Mouse (Mus musculus) retina, embryonic 14.5 days (tissue): ENCODE measurements at regions not wholly inside any gene's neighbourhood (a gene's known extent, or its start where the extent isn't known, plus 50 kb on each side); places are given as distances from the start of the nearest gene placed in this dataset.

ENCODE experiments used
- DNase-seq: peaks from one replicate; pipeline ENCODE4 v3.0.0-alpha.2; 2015; ENCODE audit warnings: low spot score

- peak; percentile 30 for DNase-seq
Observed at GRCm38 (mm10) chr8:15487579-15487978, 441.7 kb upstream of the BB014433 start.

DNA sequence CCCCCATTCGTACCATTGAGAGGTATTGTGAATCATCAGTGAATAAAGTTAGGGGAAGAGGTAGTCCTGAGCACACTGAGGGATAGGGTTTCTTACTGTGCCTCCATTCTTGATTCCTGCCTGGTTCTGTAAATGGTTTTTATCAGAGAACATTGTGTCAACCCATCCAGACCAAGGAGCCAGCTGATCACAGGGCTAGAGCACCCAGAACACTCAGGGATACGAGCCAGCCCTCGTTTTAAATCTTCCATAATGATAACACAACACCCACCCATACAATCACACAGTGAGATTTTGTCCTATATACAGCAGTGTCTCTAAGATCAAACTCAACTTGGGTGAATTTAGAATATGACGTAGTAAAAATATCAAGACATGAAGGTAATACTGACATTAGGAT, 424.7 kb upstream of the BB014433 start:
- no peak for DNase-seq

DNA sequence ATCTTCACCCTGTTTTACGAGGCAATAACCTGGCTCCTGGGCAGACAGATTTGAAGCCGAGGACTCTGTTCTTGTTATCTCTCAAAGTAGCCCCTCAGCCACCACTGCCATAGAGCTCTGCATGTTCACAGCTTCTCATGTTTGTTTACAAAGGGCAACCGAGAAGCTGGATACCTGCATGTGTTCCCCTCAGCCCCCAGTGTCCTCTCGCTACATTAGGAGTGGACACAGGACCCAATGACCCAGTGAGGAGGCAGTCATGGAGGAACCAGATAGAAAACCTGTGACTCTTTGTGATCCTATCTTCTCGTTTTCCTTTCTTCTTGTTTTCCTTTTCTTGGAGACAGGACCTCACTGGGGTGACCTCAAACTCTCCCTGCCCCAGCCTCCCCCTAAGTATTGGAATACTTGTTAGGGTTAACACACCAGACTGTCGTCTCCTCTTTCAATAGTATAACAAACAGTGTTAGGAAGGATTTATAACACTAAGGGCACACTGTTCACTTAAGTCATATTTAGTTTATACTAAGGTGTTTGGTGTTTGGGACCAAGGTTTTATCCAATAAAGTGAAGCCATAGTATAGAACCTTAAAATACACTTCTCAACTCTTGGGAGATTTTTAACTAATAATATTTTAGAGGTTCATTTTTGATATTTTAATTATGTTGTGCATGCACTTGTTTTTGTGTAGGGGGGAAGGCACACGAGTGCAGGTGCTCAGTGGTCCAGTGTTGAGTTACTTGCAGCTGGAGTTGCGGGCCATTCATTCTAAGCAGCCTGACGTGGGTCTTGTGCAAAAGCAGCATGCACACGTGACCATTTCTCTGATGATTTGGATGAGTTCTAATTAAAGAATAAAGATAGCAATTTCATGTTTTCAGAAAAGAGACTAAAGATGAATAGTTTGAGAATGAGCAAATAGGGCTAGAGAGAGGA, 422.9 kb upstream of the BB014433 start:
- DNase-seq = no peak

DNA sequence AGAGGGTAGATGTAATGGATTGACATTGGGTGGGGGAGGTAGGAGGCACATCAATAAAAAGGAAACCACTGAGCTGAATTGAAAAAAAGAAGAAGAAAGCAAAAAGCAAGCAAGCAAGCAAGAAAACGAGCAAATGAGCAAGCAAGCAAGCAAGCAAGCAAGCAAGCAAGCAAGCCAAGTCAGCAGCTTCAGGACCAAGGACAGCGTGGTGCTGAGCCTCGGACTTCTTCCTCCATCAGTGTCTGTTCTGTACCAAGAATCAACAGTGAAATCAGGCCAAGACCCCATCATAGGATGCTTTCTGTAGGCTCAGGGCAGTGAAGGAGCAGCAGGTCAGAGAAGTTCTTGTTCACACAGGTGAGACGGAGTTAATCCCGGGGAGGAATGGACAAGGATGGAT, 392.7 kb upstream of the BB014433 start:
- DNase-seq = peak; percentile 78

DNA sequence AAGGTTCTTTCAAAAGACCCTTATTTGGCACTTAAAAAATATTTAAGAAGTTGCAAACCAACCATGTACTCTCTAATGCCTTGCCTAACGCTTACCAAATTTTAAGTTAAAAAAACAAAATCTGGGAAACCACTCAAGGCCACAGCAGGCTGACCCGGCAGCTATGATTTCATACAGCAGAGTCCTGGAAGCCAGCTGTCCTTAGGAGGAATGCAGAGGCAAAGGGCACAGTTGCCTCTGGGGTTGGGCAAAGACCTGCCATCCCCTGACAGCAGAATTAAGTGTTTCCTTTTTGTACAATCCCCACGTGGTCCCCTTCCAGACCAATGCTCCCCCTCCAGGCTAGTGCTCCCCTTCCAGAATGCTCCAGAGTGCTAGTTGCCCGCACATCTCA, 348.8 kb upstream of the BB014433 start:
- no peak for DNase-seq

GRCm38 (mm10) chr8:15393936-15394721, 348.3 kb upstream of the BB014433 start:
- DNase-seq = no peak

DNA sequence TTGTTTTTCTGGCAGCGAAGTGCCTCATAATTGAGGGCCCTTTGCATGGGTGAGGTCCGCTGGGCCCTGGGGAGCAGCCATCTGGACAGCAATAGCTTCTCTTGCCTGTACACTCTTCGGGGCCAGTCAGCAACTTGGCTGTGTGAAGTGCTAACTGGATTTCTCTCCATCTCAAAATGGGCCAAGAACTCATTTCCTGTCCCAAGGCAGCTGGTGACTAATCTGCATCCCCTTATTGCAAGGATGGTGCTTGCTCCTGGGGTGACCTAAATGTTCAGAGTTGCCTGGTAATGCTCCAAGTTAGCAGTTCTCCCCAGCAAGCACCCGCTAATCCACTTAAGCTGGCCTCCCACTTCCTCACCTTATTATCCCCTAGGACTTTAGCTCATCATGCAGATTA, 346.2 kb upstream of the BB014433 start:
- DNase-seq = peak; percentile 32

DNA sequence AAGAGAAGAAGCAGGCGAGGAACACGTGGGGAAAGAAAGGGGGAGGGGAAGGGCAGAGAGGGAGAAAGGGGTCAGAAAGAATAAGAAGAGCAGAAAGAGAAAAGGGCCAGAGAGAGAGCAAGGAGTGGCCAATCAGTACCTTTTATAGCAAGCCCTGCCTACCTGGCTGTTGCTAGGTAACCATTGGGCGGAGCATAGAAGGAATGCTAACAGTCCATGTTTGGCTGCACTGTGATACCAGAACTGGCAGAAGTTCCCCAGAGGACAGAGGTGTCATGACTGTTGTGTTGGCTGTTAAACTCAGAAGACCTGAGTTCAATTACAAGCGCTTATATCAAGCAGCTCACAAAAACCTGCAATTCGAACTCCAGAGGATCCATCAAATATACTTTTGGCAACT, 342.9 kb upstream of the BB014433 start:
- no peak for DNase-seq

DNA sequence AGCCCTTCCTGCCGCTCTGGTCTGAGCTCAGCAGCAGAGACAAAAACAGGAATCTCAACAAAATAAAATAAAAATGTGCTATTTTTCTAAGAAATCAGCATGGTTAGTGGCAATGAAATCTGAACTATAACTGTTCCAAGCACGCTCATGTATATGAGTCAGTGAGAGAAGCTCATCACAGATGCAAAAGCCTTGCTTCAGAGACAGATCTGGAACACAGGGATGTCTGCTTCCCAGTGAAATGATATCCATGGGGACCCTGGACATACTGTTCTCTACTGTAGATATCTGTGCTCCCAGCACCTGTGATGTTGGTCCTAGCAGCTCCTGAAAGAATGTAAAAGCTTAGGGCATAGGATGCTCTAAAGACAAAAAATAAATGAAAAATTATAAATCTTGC, 321.2 kb upstream of the BB014433 start:
- no peak for DNase-seq

DNA sequence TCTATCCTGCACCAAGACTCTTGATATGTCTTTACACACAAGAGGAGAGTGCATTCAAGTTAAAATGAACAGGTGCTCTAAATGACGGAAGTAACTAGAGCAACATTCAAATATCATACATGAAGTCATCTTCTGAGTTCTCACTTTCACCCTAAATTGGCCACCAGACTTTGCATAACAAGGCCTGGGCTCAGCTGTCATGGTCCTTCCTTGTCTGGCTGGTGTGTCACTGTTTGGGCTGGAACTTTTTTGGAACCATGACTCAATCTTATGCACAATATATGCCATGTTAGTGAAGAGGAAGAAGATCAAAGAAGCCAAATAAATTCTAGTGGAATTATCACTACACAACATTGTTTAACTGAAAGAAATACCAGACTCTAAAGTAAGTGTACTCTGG, 318.7 kb upstream of the BB014433 start:
- DNase-seq = no peak

DNA sequence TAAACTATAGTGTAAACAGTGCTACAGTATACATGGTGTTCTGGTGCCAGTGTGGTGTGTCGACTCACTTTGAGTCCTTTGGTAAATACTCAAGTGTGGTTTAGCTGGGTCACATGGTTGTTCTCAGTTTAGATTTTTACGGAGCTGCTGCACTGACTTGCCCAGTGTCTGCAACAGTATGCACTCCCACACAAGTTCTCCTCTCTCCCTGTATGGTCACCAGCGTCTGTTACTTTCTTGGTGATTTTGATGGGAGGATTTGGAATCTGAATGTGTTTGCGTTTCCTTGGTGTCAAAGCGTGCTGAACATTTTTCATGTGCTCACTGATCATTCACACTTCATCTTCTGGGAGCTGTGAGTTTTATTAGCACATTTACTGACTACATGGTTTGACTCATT, 298.3 kb upstream of the BB014433 start:
- DNase-seq = no peak

DNA sequence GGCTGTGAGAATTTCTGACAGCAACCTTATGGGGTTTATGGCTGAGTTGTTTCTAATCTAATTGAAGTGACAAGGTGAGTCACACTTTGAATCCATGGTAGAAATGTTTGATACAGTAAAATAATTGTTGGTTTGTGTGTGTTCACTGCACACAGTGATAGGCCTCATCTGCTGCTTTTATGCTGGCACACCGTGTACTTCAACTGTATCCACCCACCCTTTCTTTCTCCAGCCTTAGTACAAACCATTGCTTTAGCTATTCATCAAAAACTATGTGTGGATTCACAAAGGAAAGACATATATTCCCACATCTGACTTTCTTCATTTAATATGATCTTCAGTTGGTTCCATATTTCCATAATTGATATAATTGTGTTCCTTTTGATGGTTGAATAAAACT, 297.7 kb upstream of the BB014433 start:
- no peak for DNase-seq

DNA sequence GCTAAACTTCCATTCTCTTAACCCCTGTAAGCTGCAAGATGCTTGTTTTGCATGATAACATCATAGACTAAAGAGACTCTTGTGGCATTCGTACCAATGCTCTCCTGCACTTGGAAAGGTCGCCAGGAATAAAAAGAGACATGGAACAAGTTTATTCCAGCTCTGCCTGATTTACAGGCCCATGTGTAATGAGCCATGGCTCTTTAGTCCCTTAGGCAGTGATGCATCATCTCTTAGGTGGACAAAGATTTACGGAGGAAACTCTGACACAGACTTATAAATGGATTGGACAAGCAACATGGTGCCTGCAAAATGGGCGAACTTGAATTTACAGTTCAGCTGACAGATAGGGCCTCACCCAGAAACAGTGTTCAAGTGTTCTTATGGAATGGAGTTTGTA, 288.7 kb upstream of the BB014433 start:
- DNase-seq = no peak

- no peak for DNase-seq
Observed at GRCm38 (mm10) chr8:15327312-15327711, 281.4 kb upstream of the BB014433 start.

DNA sequence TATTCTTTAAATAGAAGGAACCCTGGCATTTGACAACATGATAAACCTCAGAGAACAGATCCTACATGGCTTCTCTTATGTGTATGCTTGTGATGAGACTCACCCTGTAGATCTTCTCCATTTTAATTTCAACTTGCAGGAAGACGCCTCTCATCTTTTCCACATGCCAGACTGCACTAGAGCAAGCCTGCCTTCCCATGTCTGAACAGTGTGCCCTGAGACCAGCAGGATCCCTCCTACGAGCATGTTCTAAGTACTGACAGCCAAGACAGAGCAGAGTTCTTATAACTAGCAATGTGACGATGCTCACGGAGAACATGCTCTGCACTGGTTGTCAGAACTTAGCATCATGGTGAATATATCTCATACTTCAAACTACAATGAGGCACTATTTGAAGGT, 277.5 kb upstream of the BB014433 start:
- no peak for DNase-seq

DNA sequence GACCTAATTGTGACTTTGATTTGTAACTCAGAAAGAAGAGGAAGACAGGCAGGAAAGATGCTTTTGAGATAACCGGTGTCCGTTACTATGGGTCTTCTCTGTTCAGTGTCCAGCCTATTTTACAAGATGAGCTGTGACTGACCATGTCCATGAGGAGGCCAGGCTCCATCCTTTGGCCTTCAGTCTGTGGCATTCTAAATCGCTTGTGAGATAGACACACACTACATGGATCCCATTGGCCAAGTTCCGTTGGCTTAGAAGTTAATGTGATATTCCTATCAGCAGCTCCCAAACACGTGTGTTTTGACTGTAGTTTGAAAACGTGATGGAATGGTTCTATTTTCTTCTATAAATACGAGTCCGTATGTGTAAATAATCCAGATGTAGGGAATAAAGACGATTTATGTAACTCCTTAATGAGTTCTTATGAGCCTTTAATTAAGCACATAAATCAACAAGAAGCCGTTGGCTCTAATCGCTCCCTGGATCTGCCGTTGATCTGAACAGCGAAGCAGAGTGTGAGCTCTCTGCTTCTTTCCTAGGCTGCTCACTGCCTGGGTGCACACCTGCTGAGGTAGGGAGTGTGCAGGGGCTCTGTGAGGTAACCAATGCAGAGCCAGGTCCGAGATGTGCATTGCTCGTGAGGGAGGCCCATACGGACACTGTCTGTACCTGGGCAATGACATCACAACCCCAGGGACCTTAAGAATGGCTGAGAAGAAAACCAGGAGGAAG, 272.4 kb upstream of the BB014433 start:
- DNase-seq = no peak

GRCm38 (mm10) chr8:15313481-15313880, 267.6 kb upstream of the BB014433 start:
- DNase-seq = no peak

DNA sequence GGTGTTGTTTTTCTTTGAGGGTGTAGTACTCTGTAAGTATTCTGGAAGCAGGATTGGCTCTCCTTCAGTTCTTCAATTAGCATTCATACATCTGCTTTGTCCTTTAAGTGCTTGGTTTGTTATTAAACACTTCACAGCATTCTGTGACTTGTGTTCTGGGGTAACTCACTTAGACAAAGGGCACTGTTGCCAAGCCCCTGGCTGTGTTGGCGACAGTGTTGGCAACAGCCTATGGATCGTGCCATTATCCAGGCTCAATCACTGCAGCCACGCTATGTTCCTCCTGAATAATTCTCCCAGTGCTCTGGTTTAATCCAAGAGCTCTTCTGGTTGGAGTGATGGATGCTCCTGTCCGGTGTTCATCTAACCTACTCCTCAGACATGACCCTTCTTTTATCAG, 265.6 kb upstream of the BB014433 start:
- no peak for DNase-seq

- no peak for DNase-seq
Observed at GRCm38 (mm10) chr8:15311045-15311444, 265.2 kb upstream of the BB014433 start.

GRCm38 (mm10) chr8:15304143-15304677, 258.3 kb upstream of the BB014433 start:
- DNase-seq = no peak

- peak; percentile 60 for DNase-seq
Observed at GRCm38 (mm10) chr8:15273775-15274174, 227.9 kb upstream of the BB014433 start.
